Mouse (Mus musculus): Measurements from ENCODE around the gene Sox10.

DNA sequence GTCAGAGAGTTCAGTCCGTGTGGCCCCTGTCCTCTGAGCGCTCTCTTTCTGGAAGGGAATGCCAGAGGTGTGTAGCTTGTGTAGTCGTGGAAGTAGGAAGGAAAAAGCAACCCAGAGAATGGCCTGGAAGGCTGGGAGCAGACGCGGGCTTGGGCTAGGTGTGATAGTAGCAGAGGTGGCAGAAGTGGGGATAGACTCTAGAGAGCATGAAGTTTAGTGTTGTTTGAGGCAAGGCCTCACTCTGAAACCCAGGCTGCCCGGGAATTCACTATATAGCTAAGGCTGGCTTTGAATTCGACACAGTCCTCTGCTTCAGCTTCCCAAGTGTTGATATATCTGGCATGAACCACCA lies 23.5 kb downstream of the Sox10 start:
- no peak for TF ChIP-seq CEBPB (IDR thresholded peaks at IDR 0.05; ENCODE audit: insufficient read depth, poor library complexity, severe bottlenecking)
- no peak for TF ChIP-seq POLR2A (IDR thresholded peaks at IDR 0.05; ENCODE audit: insufficient read length, low read depth)
- TF ChIP-seq E2F4 (IDR thresholded peaks at IDR 0.05; ENCODE audit: insufficient read depth) = no peak
- TF ChIP-seq USF1 (IDR thresholded peaks at IDR 0.05; ENCODE audit: low read depth) = no peak
- TF ChIP-seq TCF12 (IDR thresholded peaks at IDR 0.05; ENCODE audit: insufficient read depth, poor library complexity, severe bottlenecking) = no peak
- no peak for TF ChIP-seq MYOG (IDR thresholded peaks at IDR 0.05; ENCODE audit: control insufficient read depth in 1 of 3, insufficient read depth in 1 of 3, insufficient read length in 2 of 3, low read depth in 2 of 3)

All from myocyte (in vitro differentiated cells).